ENCODE assay signal across 15 mouse cellular contexts in genomic region chr16:43881636-43882035, GRCm38 (mm10). TPM values are rescaled to one million over a fixed set of nuclear protein-coding genes. Genes with fewer than 3 reads are reported as not detected.
DNase-seq lines count a peak whose midpoint lies in the region; ATAC-seq and TF ChIP-seq lines count a peak whose summit lies in the region.
"Had no signal": no experiment of that assay in that cellular context is flagged by ENCODE, and none has a peak within 500 bp of the region (broad histone marks: within the 10 kb centered on the region; RNA-seq: fewer than 3 reads in every experiment).

No protein-coding gene starts in this region.

- H3K79me2 ChIP-seq in MEL (ENCODE audit: control insufficient read depth, insufficient read depth, low read length, poor library complexity) = peaks cover 12% of the 10 kb centered on the region

- H3K4me1 ChIP-seq in lung, postnatal 0 days (ENCODE audit: insufficient read depth, low read depth, low read length) = no peaks in the 10 kb centered on the region
- H3K4me1 ChIP-seq in MEL (ENCODE audit: control insufficient read depth in 1 of 2, insufficient read depth in 2 of 2, low read length in 2 of 2) = no peaks in the 10 kb centered on the region
- H3K4me1 ChIP-seq: midbrain, embryonic 10.5 days; neural tube, embryonic 12.5 days; stomach, embryonic 15.5 days had no signal

- no peak for TF ChIP-seq EP300 in lung, postnatal 0 days (IDR thresholded peaks at IDR 0.05)
- no peak for TF ChIP-seq EP300 in MEL (IDR thresholded peaks at IDR 0.05; ENCODE audit: low read depth in 1 of 2, low read length in 2 of 2)

- ATAC-seq in lung, postnatal 0 days = no peak

- no peaks in the 10 kb centered on the region for H3K27me3 ChIP-seq in lung, postnatal 0 days (replicated peaks; ENCODE audit: insufficient read depth, low read length)
- no peaks in the 10 kb centered on the region for H3K27me3 ChIP-seq in MEL (ENCODE audit: control insufficient read depth in 1 of 2, insufficient read depth in 2 of 2, low read length in 2 of 2)
- H3K27me3 ChIP-seq: neural tube, embryonic 12.5 days; stomach, embryonic 15.5 days had no signal

- WGBS in lung, postnatal 0 days = 60% methylated on average over 3 of the region's 3 CpGs

- no peak for TF ChIP-seq POLR2A in MEL (IDR thresholded peaks at IDR 0.05; ENCODE audit: control insufficient read depth in 1 of 2, insufficient read depth in 1 of 2, low read depth in 1 of 2, low read length in 2 of 2, poor library complexity in 1 of 2)

- no peak; the same call in 1 of the 2 replicates for TF ChIP-seq RAD21 in MEL (IDR thresholded peaks at IDR 0.05; ENCODE audit: low read depth, low read length)

- H3K36me3 ChIP-seq in lung, postnatal 0 days (ENCODE audit: insufficient read depth, low read length) = peaks cover under 1% of the 10 kb centered on the region; the same call in 1 of the 2 replicates
- H3K36me3 ChIP-seq in MEL (ENCODE audit: control insufficient read depth in 1 of 2, insufficient read depth in 2 of 2, low read length in 2 of 2) = peaks cover 0 to 1% of the 10 kb centered on the region in 2 experiments; a peak in 2 of 4 replicates

- H3K4me3 ChIP-seq in lung, postnatal 0 days (ENCODE audit: low read depth, low read length) = no peak overlapping the region
- H3K4me3 ChIP-seq in MEL (ENCODE audit: control insufficient read depth in 1 of 2, insufficient read depth in 1 of 2, low read depth in 2 of 2, low read length in 2 of 2) = no peak overlapping the region
- H3K4me3 ChIP-seq: erythroblast, embryonic 14.5 days; midbrain, embryonic 10.5 days; neural tube, embryonic 12.5 days; stomach, embryonic 15.5 days had no signal

- peak; percentile 35 for DNase-seq in embryo, embryonic 10 days (ENCODE audit: low spot score)
- DNase-seq in embryo, embryonic 9.5 days (ENCODE audit: extremely low spot score) = no peak
- no peak for DNase-seq in lung, postnatal 0 days (ENCODE audit: low spot score)
- DNase-seq in lung, postnatal 4 days = no peak
- DNase-seq in MEL (ENCODE audit: low read depth, low spot score) = peak; percentile 61
- DNase-seq in mesoderm, embryonic 11.5 days (ENCODE audit: low read depth, low spot score) = peak; percentile 19
- no peak for DNase-seq in testis, postnatal 10 days (ENCODE audit: low spot score)
- DNase-seq in adrenal gland, postnatal 36 days = no peak
- DNase-seq: kidney, adult 8-10 months; layer of hippocampus, adult 9-11 months; lung, adult 2 months had no signal

- no peaks in the 10 kb centered on the region for H3K9me3 ChIP-seq in lung, postnatal 0 days (ENCODE audit: low read length)
- no peaks in the 10 kb centered on the region for H3K9me3 ChIP-seq in MEL (replicated peaks; ENCODE audit: insufficient read depth, low read length)
- H3K9me3 ChIP-seq: midbrain, embryonic 10.5 days; neural tube, embryonic 12.5 days; stomach, embryonic 15.5 days had no signal

- no peak overlapping the region for H3K4me2 ChIP-seq in lung, postnatal 0 days (replicated peaks; ENCODE audit: low read depth, low read length)
- H3K4me2 ChIP-seq: neural tube, embryonic 12.5 days; stomach, embryonic 15.5 days had no signal

- TF ChIP-seq CTCF in lung, postnatal 0 days (IDR thresholded peaks at IDR 0.05) = peak; percentile 32; the same call in 1 of the 2 replicates
- TF ChIP-seq CTCF in MEL (IDR thresholded peaks at IDR 0.05 in 2 of 3, conservative IDR thresholded peaks at IDR 0.05 in 1 of 3; ENCODE audit: control insufficient read depth in 1 of 3, insufficient read depth in 1 of 3, low read depth in 2 of 3, low read length in 3 of 3, poor library complexity in 1 of 3, severe bottlenecking in 1 of 3) = peak in 2 of 3 experiments; percentile 17 to 35; a peak in 2 of 6 replicates

- no peak overlapping the region for H3K27ac ChIP-seq in lung, postnatal 0 days (ENCODE audit: low read length)
- H3K27ac ChIP-seq in MEL (ENCODE audit: control insufficient read depth, low read depth, low read length) = no peak overlapping the region
- H3K27ac ChIP-seq: midbrain, embryonic 10.5 days; neural tube, embryonic 12.5 days; stomach, embryonic 15.5 days had no signal

- no peak overlapping the region for H3K9ac ChIP-seq in lung, postnatal 0 days (replicated peaks; ENCODE audit: low read depth)
- H3K9ac ChIP-seq in MEL (ENCODE audit: control insufficient read depth, low read depth, low read length, poor library complexity, severe bottlenecking) = no peak overlapping the region
- H3K9ac ChIP-seq: neural tube, embryonic 12.5 days; stomach, embryonic 15.5 days had no signal

TF ChIP-seq in MEL, 35 proteins besides CTCF, POLR2A, EP300 and RAD21:
- no peak for TF ChIP-seq NELFE (IDR thresholded peaks at IDR 0.05; ENCODE audit: low read depth, low read length)
- no peak for TF ChIP-seq MEF2A (IDR thresholded peaks at IDR 0.05; ENCODE audit: extremely low read depth, insufficient replicate concordance, low read depth, low read length, poor library complexity, severe bottlenecking)
- TF ChIP-seq ETS1 (IDR thresholded peaks at IDR 0.05; ENCODE audit: low read depth, low read length) = no peak
- TF ChIP-seq GATA1 (IDR thresholded peaks at IDR 0.05; ENCODE audit: low read depth, low read length) = no peak
- 0 out of 2 replicates have a peak, but pooled peaks have one; percentile 18 for TF ChIP-seq SMC3 (IDR thresholded peaks at IDR 0.05; ENCODE audit: low read depth, low read length)
- TF ChIP-seq TCF12 (IDR thresholded peaks at IDR 0.05; ENCODE audit: low read depth, low read length) = no peak
- no peak for TF ChIP-seq POLR2AphosphoS5 (IDR thresholded peaks at IDR 0.05; ENCODE audit: borderline replicate concordance, low read depth, low read length)
- TF ChIP-seq MAFK (IDR thresholded peaks at IDR 0.05; ENCODE audit: borderline replicate concordance, low read depth, low read length) = no peak
- TF ChIP-seq UBTF (IDR thresholded peaks at IDR 0.05; ENCODE audit: borderline replicate concordance, insufficient read depth, low read depth, low read length) = no peak
- TF ChIP-seq ZC3H11A (IDR thresholded peaks at IDR 0.05; ENCODE audit: low read depth, low read length) = 0 out of 2 replicates have a peak, but pooled peaks have one; percentile 4
- no peak for TF ChIP-seq HCFC1 (IDR thresholded peaks at IDR 0.05; ENCODE audit: low read depth, low read length)
- TF ChIP-seq MYB (IDR thresholded peaks at IDR 0.05; ENCODE audit: low read depth, low read length) = no peak
- no peak for TF ChIP-seq GABPA (IDR thresholded peaks at IDR 0.05; ENCODE audit: low read depth, low read length)
- TF ChIP-seq RCOR1 (IDR thresholded peaks at IDR 0.05; ENCODE audit: low read depth, low read length) = no peak

RNA-seq across cellular contexts. Expression of gene Ccdc191, which starts 8.0 kb away (rescaled TPM):
- 11.0 and 11.9 TPM in 2 replicates for polyA plus RNA-seq in lung, postnatal 0 days (2015; fragmentation: Nextera tagmentation; extraction: Ambion mirVana)
- total RNA-seq in MEL (2012; rRNA removed) = 5.1 and 7.2 TPM in 2 replicates
- polyA plus RNA-seq in MEL (2012; ENCODE audit: insufficient read depth in 1 of 2, insufficient read length in 2 of 2, low read depth in 1 of 2, low replicate concordance in 2 of 2, missing spikeins in 1 of 2) = 1 to 10 TPM in 1 of 2 experiments, not detected in 1; 7.0 TPM
- total RNA-seq in adrenal gland, postnatal 36 days (2021) = 1 to 10 TPM; 5.8 to 6.8 TPM

RNA-seq across cellular contexts. Expression of gene Qtrt2, which starts 45.0 kb away (rescaled TPM):
- 9.3 and 10.1 TPM in 2 replicates for polyA plus RNA-seq in lung, postnatal 0 days (2015; fragmentation: Nextera tagmentation; extraction: Ambion mirVana)
- total RNA-seq in MEL (2012; rRNA removed) = 29.4 and 47.9 TPM in 2 replicates
- 10 to 100 TPM; 37.6 to 68.4 TPM for polyA plus RNA-seq in MEL (2012; ENCODE audit: insufficient read depth in 1 of 2, insufficient read length in 2 of 2, low read depth in 1 of 2, low replicate concordance in 2 of 2, missing spikeins in 1 of 2)
- 10 to 100 TPM; 32.4 to 42.9 TPM for total RNA-seq in adrenal gland, postnatal 36 days (2021)

Comparison
In these comparisons a context has a peak if more than half of its experiments do, and no peak if none do; other contexts are left out.
1. DNase-seq: peak in embryo, embryonic 10 days (single experiment), MEL (single experiment) and mesoderm, embryonic 11.5 days (single experiment); none in embryo, embryonic 9.5 days (single experiment), lung, postnatal 0 days (single experiment), lung, postnatal 4 days (0 of 2), testis, postnatal 10 days (single experiment) and adrenal gland, postnatal 36 days (0 of 2).